Mouse (Mus musculus): ENCODE results near the gene Gm20388. TPM values are rescaled to one million over a fixed set of nuclear protein-coding genes. Genes with fewer than 3 reads are reported as not detected.
A peak's percentile ranks its signal among the peaks of the same experiment; 100 is the strongest.

The Gm20388 gene
- polyA plus RNA-seq, 1 experiment from 2014 or later: not detected

- TF ChIP-seq CTCF (IDR thresholded peaks at IDR 0.05; ENCODE audit: low read depth): no peak
- H3K9ac ChIP-seq (ENCODE audit: low read depth, low read length): no peak overlapping the region
- H3K4me1 ChIP-seq (replicated peaks; ENCODE audit: control insufficient read depth, insufficient read depth, low read length): peaks cover 16% of the 10 kb centered on the region
- H3K27me3 ChIP-seq (replicated peaks; ENCODE audit: control insufficient read depth, insufficient read depth, low read length): no peaks in the 10 kb centered on the region
- no peak for ATAC-seq
- WGBS: 86% methylated on average over 4 of the region's 4 CpGs
- H3K36me3 ChIP-seq (ENCODE audit: control insufficient read depth, insufficient read depth): no peaks in the 10 kb centered on the region
- H3K4me2 ChIP-seq (replicated peaks; ENCODE audit: low read depth): no peak overlapping the region
- no peak overlapping the region for H3K4me3 ChIP-seq (ENCODE audit: low read depth, low read length)
- no peak overlapping the region for H3K27ac ChIP-seq (ENCODE audit: low read depth, low read length)
- H3K9me3 ChIP-seq (ENCODE audit: control insufficient read depth): no peaks in the 10 kb centered on the region
Measured at GRCm38 (mm10) chr8:123766516-123766915, 3855.9 kb downstream of the Gm20388 start.

- ATAC-seq: no peak
- Histone ChIP-seq H3K9ac (ENCODE audit: low read depth, low read length) (no peak overlapping the region), H3K4me3 (ENCODE audit: low read depth, low read length) (no peak overlapping the region), H3K27me3 (replicated peaks; ENCODE audit: control insufficient read depth, insufficient read depth, low read length) (no peaks in the 10 kb centered on the region), H3K4me1 (replicated peaks; ENCODE audit: control insufficient read depth, insufficient read depth, low read length) (peaks cover 12% of the 10 kb centered on the region), H3K27ac (ENCODE audit: low read depth, low read length) (no peak overlapping the region), H3K36me3 (ENCODE audit: control insufficient read depth, insufficient read depth) (no peaks in the 10 kb centered on the region), H3K4me2 (replicated peaks; ENCODE audit: low read depth) (no peak overlapping the region), H3K9me3 (ENCODE audit: control insufficient read depth) (no peaks in the 10 kb centered on the region)
- 80% methylated on average over 8 of the region's 8 CpGs for WGBS
- TF ChIP-seq CTCF (IDR thresholded peaks at IDR 0.05; ENCODE audit: low read depth): no peak
Measured at GRCm38 (mm10) chr8:123767874-123768273, 3857.2 kb downstream of the Gm20388 start.

- Histone ChIP-seq H3K27ac (ENCODE audit: low read depth, low read length) (no peak overlapping the region), H3K27me3 (replicated peaks; ENCODE audit: control insufficient read depth, insufficient read depth, low read length) (no peaks in the 10 kb centered on the region), H3K4me3 (ENCODE audit: low read depth, low read length) (no peak overlapping the region), H3K4me2 (replicated peaks; ENCODE audit: low read depth) (no peak overlapping the region), H3K36me3 (ENCODE audit: control insufficient read depth, insufficient read depth) (no peaks in the 10 kb centered on the region), H3K9me3 (ENCODE audit: control insufficient read depth) (no peaks in the 10 kb centered on the region), H3K9ac (ENCODE audit: low read depth, low read length) (no peak overlapping the region), H3K4me1 (replicated peaks; ENCODE audit: control insufficient read depth, insufficient read depth, low read length) (peaks cover 6% of the 10 kb centered on the region; the same call in 1 of the 2 replicates)
- 67% methylated on average over 16 of the region's 16 CpGs for WGBS
- TF ChIP-seq CTCF (IDR thresholded peaks at IDR 0.05; ENCODE audit: low read depth): peak; percentile 93
- ATAC-seq: no peak
Measured at GRCm38 (mm10) chr8:123768492-123769356, 3858.1 kb downstream of the Gm20388 start.

GRCm38 (mm10) chr8:123773468-123773867 lies 3862.8 kb downstream of the Gm20388 start:
- ATAC-seq: no peak
- H3K9ac ChIP-seq (ENCODE audit: low read depth, low read length): no peak overlapping the region
- no peak overlapping the region for H3K27ac ChIP-seq (ENCODE audit: low read depth, low read length)
- no peaks in the 10 kb centered on the region for H3K9me3 ChIP-seq (ENCODE audit: control insufficient read depth)
- TF ChIP-seq CTCF (IDR thresholded peaks at IDR 0.05; ENCODE audit: low read depth): no peak
- H3K4me2 ChIP-seq (replicated peaks; ENCODE audit: low read depth): no peak overlapping the region
- H3K36me3 ChIP-seq (ENCODE audit: control insufficient read depth, insufficient read depth): no peaks in the 10 kb centered on the region
- no peaks in the 10 kb centered on the region for H3K4me1 ChIP-seq (replicated peaks; ENCODE audit: control insufficient read depth, insufficient read depth, low read length)
- H3K4me3 ChIP-seq (ENCODE audit: low read depth, low read length): no peak overlapping the region
- WGBS: 69% methylated on average over 12 of the region's 12 CpGs
- no peaks in the 10 kb centered on the region for H3K27me3 ChIP-seq (replicated peaks; ENCODE audit: control insufficient read depth, insufficient read depth, low read length)

- Histone ChIP-seq H3K36me3 (ENCODE audit: control insufficient read depth, insufficient read depth) (no peaks in the 10 kb centered on the region), H3K9me3 (ENCODE audit: control insufficient read depth) (no peaks in the 10 kb centered on the region), H3K9ac (ENCODE audit: low read depth, low read length) (no peak overlapping the region), H3K4me1 (replicated peaks; ENCODE audit: control insufficient read depth, insufficient read depth, low read length) (no peaks in the 10 kb centered on the region), H3K27ac (ENCODE audit: low read depth, low read length) (no peak overlapping the region), H3K4me2 (replicated peaks; ENCODE audit: low read depth) (no peak overlapping the region), H3K4me3 (ENCODE audit: low read depth, low read length) (no peak overlapping the region), H3K27me3 (replicated peaks; ENCODE audit: control insufficient read depth, insufficient read depth, low read length) (no peaks in the 10 kb centered on the region)
- TF ChIP-seq CTCF (IDR thresholded peaks at IDR 0.05; ENCODE audit: low read depth): no peak
- no peak for ATAC-seq
- WGBS: 100% methylated on average over 1 of the region's 1 CpGs
Measured at GRCm38 (mm10) chr8:123774491-123774890, 3863.8 kb downstream of the Gm20388 start.

- WGBS: 41% methylated on average over 7 of the region's 7 CpGs
- no peak overlapping the region for H3K4me2 ChIP-seq (replicated peaks; ENCODE audit: low read depth)
- no peak for ATAC-seq
- H3K4me3 ChIP-seq (ENCODE audit: low read depth, low read length): no peak overlapping the region
- H3K27ac ChIP-seq (ENCODE audit: low read depth, low read length): no peak overlapping the region
- no peaks in the 10 kb centered on the region for H3K36me3 ChIP-seq (ENCODE audit: control insufficient read depth, insufficient read depth)
- H3K9me3 ChIP-seq (ENCODE audit: control insufficient read depth): no peaks in the 10 kb centered on the region
- H3K9ac ChIP-seq (ENCODE audit: low read depth, low read length): no peak overlapping the region
- TF ChIP-seq CTCF (IDR thresholded peaks at IDR 0.05; ENCODE audit: low read depth): no peak
- H3K27me3 ChIP-seq (replicated peaks; ENCODE audit: control insufficient read depth, insufficient read depth, low read length): no peaks in the 10 kb centered on the region
- H3K4me1 ChIP-seq (replicated peaks; ENCODE audit: control insufficient read depth, insufficient read depth, low read length): peaks cover 4% of the 10 kb centered on the region; the same call in 1 of the 2 replicates
Measured at GRCm38 (mm10) chr8:123777319-123777718, 3866.7 kb downstream of the Gm20388 start.
